Mouse (Mus musculus): ENCODE data around the gene Irgm1.
"Not testable (repeated sequence)": the region's sequence is repeated elsewhere in the genome, so short reads cannot be mapped to it uniquely, and the experiment has no call there.

The Irgm1 gene

DNA sequence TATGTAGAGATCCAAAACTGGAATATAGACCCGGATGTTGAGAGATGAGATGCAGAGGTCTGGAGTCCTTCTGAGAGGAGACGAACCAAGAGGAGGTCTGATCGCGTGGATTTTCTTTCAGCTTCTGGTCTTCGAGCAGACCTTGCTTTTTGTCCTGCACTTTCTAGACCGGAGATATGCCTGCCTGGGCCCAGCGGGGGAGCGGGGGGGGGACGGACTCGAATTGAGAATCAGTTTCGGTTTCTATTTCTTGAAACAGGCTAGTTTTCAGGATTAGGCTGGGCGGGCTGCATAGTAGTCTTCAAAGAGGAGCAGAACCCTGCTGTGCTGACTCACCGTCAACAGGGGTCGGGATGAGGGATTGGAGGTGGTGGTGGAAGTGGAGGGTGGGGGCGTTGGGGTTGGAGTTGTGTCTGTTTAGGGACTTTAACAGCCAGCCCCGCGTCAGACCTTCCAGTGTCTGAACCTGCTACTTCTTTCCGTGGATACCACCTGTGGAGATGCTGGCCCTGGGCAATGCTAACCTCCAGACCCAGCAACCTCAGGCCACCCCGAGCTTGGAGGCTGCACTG, at the start of gene Irgm1:
Gene Irgm1 (minus strand): TSS at position 483 of the 572 bp plus-strand sequence.
- DNase-seq (ENCODE audit: low spot score) = peak; percentile 46

DNA sequence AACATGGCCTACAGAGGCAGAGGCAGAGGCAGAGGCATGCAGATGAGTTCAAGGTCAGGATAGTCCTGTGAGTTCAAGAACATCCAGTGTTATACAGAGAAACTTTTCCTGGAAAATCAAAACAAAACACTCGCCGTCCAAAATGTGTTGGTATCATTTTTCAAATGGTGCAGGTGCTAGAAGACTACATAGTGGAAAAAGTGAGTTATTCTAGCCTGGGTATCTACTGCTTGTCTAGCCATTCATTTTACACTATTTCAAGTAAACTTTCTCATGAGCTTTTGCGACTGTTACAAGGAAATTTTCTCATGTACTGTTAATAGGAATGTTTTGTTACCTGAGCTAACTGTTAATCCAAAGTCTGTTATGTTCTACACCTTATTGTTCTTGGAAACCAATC, 46.9 kb upstream of the Irgm1 start:
- no peak for DNase-seq (ENCODE audit: low spot score)

DNA sequence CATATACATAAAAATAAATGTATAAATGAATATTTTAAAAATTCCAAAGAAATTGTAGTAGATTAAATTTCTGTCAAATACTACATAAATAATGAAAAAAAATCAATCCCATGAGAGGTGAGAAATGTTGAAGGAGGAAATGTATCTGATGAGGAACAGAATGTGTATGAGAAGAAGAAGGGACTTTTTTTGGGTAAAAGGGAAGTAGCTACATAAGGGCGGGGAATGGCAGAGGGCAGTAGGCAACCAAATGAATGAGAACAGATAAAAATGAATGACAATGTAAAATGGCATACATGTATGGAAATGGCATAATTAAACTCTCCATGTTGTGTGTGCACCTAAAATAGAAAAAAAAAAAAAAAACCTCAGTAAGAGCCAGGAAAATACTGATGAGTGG, 42.1 kb upstream of the Irgm1 start:
- DNase-seq (ENCODE audit: low spot score) = no peak

DNA sequence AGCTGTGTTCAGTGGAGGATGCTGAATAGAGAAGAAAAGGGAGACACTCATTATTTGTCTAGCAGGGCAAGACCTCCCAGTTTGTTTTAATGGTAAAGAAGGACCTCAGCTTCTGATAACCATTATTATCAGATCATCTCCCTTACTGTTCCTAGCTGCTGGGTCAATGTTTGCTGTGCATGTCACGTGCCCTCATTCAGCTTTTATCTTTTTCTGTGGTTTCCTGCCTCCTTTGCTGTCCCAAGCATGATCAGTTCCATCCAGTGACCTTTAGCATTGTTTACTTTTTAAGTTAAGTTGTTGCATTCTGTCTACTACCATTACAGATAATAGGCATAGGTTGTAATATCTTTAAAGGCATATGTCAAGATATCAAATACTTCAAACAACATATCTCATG, 37.0 kb upstream of the Irgm1 start:
- DNase-seq (ENCODE audit: low spot score) = no peak

DNA sequence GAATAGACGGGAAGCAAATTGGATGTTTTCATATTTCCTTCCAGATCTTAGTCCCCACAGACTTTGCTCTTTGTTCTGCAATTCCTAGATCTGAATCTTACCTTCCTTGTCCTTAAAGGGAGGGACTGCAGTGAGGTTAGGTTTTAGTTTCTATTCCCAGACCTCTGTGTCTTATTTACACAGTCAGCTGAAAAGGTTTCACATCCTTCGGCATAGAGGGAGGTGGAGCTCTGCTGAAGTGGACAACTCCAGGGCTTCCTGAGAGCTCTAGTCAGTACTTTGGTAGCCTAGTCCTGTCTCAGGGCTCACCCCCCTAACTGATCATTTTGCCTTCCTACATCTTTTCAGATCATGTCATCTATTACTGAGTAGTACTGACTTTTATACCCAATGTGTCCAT, 30.5 kb upstream of the Irgm1 start, which contains the start of gene Gm5431:
Gene Gm5431 (minus strand): TSS at position 194 of the 400 bp plus-strand sequence.
- no peak for DNase-seq (ENCODE audit: low spot score)

DNA sequence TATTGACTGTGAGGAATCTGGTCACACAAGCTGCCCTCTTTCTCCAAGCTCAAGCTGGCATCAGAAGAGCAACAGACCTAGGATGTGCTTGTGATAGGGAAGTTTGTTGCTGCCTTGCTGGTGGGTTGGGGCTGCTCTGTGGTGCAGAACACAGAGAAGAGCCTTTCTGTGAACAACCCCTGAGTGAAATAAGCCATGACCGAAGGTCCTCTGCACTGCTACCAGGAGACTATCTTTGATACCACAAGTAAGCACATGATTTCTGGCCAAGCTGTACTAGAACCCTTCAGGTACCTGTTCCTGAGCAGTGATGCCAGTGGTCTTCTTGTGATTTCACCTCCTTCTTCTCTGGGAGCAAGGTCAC, 30.1 kb upstream of the Irgm1 start:
- not testable (repeated sequence) for DNase-seq (ENCODE audit: low spot score)

DNA sequence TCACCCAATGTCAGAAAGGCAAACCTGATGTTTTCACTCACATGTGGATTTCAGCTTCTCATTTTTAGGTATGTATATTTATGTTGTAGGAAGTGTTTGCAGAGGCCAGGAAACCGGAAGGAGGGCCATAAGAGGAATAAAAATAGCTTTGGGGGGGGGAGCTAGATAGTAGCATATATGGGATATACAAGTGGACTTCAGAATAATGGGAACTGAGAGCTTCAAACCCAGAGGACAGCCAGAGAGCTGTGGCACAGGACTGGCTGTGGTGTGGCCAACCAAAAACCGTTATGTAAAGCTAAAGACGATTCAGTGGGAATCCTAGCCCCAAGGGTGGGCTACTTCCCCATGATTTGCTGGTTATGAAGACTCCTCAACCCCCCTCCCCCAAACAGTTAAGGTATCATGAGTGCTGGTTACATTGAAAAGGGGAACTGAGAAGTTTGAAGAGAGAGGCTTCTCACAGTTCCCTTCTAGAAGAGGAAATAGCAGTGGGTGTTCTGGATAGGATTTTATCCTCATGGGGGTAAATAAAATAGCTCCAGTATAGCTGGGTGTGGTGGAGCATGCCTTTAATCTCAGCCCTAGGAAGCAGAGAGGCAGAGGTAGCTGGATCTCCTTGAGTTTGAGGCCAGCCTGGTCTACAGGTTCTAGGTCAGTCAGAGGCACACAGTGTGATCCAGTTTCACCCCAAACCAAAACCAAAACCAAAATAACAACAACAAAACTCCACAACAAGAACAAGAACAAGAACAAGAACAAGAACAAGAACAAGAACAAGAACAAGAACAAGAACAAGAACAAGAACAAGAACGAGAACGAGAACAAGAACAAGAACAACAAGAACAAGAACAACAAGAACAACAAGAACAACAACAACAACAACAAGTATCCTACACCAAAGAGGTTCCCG, 29.4 kb upstream of the Irgm1 start:
- not testable (repeated sequence) for DNase-seq (ENCODE audit: low spot score)

DNA sequence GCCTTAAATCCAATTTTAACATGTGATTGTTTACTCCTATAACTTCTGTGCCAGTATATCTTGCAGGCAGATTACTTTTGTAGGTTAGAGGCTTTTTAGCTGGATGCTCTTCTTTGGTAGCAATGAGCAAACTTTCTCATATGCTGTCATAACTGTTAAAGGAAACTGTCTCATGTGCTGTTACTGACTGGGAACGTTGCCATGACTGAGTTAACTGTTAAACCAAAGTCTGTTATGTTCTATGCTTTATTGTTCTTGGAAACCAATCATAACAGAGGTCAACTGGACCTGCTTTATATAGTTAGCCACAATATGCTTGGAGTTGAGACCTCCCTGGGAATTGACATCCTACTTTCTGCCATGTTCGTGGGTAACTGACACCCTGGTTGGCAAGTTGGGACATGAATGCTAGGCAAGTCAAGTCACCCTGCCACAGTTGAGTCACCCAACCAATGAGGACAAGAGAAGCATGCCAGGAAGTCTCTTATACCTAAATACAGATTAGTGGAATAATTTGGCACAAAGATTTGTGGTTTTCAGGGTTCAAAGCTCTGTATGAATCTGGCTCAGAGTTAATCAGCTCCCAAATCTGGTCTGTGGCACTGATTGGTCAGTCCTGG, 27.4 kb upstream of the Irgm1 start:
- DNase-seq (ENCODE audit: low spot score) = no peak

DNA sequence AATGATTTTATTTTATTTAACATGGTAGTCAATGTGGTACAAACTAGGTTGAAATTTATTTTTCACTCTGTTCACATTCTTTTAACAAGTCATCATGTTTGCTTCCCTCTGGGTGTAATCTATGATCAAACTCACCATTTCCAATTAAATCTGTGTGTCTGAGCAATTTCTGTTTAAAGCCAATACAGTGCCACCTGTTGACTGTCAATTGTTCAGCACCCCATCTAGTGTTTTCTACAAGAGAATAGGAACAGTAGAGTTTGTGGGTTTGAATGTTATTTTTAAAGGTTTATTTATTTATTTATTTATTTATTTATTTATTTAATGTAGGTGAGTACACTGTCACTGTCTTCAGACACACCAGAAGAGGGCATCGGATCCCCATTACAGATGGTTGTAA, 5.2 kb upstream of the Irgm1 start:
- no peak for DNase-seq (ENCODE audit: low spot score)

DNA sequence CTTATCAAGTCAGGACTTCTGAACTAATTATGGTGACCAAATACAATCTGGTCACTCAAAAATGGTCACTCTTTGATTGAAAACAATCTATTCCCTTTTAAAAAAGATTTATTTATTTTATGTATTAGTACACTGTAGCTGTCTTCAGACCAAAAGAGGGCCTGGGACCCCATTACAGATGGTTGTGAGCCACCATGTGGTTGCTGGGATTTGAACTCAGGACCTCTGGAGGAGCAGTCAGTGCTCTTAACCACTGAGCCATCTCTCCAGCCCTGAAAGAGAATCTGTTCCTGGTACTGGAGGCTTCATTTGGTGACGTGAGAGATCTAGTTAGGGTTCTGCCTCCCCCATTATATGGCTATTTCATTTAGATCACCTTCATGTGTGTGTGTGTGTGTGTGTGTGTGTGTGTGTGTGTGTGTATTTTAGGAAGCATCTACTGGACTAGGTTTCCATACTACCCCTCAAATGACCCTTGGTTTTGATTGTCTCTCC, 3.9 kb upstream of the Irgm1 start:
- not testable (repeated sequence) for DNase-seq (ENCODE audit: low spot score)

DNA sequence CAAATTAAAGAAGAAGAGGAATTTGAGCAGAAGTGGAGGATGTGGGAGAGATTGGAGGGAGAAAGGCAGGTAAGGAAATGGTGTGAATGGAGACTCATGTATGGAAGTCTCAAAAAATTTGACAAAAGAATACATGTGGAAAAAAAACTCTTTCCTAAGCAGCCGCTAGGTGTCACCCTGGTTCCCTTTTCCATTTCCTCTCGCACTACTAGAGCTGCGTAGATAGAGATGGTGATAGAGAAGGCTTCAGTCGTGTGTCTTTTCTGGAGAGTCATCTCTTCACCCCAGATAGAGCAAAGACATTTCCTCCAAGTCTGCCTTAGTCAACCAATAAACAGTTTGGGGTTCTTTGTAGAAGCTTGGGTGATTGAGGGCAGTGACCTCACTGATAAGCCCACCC, 3.0 kb upstream of the Irgm1 start:
- peak; percentile 47 for DNase-seq (ENCODE audit: low spot score)

DNA sequence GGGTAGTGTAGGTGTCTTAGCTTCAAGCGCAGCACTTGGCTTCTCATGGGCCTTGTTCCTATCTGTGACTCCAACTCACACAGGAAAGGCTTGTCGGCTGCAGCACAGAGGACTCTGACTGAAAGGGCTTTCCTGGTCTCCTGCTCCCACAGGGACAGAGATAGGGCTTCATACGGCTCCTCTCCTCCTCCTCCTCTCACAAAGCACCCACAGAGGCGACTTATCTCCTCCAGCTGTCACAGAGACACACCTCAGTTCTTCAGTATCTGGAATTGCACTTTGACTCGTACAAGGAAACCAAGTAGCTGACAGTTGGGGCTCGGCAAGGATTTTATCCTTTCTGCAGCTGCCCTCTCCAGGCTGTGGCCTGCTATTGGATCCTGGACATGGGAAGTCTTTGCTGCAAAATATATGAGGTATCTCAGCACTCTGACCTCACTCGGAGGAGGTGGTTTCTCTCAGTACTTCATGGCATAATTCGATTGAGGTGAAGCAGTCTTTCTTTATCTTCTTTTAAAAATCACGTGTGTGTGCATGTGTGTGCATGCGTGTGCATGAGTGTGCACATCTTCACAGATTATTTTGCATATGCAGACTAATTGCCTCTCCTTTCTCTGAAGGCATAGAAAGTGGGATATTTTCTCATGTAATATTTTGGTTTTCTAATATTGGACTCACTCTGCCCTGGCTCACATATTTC, 2.3 kb upstream of the Irgm1 start:
- no peak for DNase-seq (ENCODE audit: low spot score)

DNA sequence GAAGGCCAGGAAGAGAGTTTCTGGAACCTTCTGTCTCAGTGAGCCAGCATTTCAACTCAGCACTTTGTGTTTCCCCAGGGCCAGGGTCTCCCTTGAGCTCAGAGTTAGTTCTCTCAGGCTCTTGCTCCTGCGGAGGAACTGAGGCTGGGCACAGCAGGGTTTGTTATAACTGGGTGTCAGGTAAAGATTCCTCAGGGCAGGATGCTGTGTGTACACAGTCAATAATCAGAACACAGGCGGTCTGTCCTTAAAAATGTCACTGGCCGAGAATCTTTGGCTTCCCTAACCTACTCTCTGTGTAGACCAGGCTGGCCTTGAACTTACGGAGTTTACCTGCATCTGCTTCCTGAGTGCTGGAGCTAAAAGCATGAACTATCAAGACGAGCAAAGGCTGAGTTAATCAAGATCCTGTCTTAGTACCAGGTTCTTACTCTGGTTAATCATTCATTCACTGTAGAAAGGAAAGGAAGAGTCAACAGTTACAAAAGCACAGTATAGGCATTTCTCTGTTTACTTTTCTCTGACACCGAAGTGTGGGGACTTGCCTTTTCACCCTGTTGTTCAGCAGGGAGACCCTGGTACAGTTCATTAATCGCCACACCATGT, 1.3 kb upstream of the Irgm1 start:
- DNase-seq (ENCODE audit: low spot score) = no peak

DNA sequence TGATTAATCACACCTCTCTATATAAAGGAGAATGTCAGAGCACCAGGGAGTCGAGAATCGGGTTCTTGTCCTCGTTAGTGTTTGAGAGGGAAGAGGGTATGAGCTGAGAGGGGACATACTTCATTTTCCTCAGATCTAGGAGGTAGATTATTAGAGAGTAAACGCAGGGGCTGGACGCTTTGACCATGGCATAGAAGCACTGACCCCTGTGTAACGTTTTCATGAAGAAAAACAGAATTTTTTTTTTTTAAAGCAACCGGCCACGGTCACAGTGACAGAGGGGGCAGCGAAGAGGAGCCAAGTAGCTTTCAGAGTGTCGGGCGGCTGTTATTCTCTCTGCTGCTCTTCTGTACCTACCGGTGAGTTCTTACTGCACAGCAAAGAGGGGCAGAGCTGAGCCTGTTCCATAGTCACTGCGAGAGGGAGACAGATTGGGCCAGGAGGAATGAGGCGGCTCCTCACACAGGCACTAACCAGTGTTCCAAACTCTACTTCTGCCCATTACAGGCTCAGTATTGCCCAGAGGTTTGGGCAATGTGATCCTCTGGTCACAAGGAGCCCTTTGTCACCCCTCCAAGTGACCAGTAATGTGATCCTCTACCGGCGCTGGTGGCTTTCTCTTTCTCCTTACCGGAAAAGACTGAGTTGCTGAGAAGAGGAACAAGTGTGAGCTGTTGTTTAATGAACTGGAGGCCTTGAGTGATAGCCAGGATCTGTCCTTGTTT, 496 bp upstream of the Irgm1 start:
- DNase-seq (ENCODE audit: low spot score) = peak; percentile 28

DNA sequence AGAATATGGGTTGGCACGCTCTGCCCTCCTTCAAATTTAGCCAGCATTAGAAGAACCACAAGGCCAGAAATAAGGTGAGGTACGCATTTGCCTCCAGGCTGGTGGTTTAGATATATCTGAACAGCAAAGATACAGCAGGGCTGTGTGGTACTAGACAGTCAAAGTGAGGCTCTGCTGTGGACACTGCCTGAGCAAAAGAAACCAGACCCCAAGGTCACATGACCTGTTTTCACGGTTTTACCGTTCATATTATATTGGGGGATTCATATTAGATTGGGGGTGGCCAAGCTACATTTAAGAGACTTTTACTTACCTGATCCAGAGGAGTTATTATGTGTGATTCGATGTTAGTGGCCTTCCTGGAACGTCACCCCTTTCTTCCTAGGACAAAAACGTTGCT, 702 bp downstream of the Irgm1 start:
- DNase-seq (ENCODE audit: low spot score) = no peak

DNA sequence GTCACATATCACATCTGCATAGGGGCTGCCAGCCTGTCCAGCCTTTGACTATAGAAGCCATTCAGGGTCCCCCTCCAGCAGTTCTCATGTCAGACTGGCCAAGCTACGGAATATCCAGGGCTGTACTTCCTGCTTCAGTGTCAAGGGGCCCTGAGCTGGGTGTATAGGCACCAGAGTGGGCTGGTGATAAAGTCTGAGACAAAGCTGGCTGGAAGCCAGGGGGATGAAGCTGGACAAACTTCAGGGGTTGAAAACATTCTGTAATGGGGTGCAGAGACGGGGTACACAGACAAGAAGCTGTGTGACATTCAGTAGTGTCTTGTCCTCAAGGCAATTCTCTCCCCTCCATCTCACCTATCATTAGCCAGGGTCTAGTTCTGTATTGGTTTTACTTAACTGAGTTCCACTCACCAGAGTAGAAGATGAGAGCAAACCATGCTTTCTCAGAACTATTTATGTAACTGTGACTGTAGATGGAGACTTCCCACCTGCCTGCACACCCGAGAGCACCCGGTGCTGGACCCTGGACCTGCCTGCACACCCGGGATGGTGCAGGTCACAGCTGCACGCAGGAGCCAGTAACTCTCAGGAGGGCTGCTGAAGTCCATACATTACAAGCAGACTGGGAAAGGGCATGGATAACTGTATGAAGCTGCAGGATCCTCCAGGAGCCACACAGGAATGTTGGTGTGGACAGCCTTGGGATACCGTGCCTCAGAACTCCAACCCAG, 1.9 kb downstream of the Irgm1 start:
- no peak for DNase-seq (ENCODE audit: low spot score)

DNA sequence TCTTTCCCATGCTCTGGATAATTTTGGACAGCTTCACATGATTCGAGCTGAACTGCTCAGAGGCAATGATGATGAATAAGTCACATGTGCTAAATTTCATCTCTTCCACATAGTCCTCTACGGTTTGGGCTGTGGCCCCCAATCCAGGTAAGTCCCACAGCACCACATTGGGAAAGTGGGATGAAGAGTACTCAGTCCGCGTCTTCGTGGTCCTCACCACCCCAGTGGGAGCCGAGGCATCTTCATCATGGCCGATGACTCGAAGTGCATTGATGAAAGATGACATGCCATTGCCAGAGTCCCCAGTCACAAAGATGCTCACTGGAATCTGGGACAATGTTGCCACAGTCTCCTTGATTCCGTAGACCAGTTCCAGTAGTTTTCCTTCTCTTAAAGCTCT, 5.0 kb downstream of the Irgm1 start:
- DNase-seq (ENCODE audit: low spot score) = no peak

DNA sequence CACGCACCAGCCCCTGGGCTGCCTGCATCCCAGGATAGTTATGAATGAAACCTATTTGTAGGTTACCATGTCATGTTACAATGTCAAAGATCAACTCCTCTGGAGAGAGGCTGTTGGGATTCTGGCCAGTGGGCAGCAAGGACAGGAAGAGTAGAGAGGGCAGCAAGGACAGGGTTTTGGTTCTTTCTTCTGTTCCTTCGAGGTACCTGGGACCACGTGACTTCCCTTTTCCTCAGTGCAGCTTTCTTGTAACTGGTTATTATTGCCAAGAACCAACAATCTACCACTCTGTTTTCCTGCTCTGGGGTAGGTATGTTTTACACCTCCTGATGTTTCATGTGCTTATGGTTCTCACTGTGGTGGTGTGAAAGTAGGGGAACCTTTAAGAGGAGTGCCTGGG, 7.7 kb downstream of the Irgm1 start:
- no peak for DNase-seq (ENCODE audit: low spot score)

DNA sequence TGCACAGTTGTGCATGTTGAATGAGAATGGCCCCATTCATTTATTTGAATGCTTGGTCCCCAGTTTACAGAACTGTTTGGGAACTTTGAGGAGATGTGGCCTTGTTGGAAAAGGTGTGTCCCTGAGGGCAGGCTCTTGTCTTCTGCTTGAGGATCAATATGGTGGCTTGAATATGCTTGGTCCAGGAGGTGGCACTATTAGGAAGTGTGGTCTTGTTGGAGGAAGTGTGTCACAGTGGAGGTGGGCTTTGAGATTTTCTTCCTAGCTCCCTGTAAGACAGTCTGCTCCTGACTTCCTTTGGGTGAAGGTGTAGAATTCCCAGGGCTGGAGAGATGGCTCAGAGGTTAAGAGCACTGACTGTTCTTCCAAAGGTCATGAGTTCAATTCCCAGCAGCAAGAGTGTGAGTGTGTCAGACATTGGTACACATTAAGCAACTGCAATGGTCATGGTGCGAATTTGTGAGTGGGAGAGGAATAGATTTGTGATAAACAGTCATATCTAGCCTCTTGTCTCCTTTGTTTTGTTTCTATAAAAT, 8.6 kb downstream of the Irgm1 start:
- no peak for DNase-seq (ENCODE audit: low spot score)

DNA sequence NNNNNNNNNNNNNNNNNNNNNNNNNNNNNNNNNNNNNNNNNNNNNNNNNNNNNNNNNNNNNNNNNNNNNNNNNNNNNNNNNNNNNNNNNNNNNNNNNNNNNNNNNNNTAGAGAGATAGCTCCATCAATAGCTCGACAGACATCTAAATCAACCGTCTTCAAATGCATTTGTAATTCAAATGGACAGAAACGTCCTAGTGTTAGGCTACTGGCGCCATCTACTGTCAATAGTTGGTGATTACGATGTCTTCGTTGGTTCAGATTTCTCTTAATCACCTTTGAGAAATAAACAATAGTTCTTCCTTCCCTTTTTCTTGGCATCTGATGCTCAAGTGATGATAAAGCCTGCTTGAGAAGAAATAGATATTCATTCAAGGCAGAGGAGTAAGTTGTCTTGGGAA, 12.5 kb downstream of the Irgm1 start:
- no peak for DNase-seq (ENCODE audit: low spot score)

Measured in urinary bladder, postnatal 25 days (tissue).